ENCODE assay signal across 15 mouse cellular contexts in the genomic region with DNA sequence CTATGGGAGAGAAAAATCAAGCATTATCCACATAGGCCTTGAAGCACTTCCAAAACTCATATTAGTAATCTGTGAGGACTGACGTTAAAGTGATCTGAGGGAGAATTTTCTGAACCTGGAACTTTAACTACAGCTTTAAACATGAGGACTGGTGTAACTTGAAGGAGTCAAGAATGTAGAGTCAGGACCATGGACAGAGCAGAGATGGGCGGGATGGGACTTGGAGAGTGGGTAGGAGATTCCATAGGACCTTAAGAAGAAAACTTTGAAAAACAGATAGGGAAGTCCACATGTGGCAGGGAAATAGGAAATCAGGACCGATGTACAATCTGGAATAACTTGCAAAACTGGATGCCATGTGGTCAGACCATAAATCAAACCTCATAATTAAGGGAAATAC. TPM values are rescaled to one million over a fixed set of nuclear protein-coding genes. Genes with fewer than 3 reads are reported as not detected.
DNase-seq lines count a peak whose midpoint lies in the region; ATAC-seq lines count a peak whose summit lies in the region.
"Had no signal": no experiment of that assay in that cellular context is flagged by ENCODE, and none has a peak within 500 bp of the region (broad histone marks: within the 10 kb centered on the region; RNA-seq: fewer than 3 reads in every experiment).

No protein-coding gene starts in this region.

- H3K36me3 ChIP-seq in hindbrain, embryonic 10.5 days = no peaks in the 10 kb centered on the region
- H3K36me3 ChIP-seq in hindbrain, embryonic 14.5 days (replicated peaks; ENCODE audit: control insufficient read depth, insufficient read depth) = no peaks in the 10 kb centered on the region
- H3K36me3 ChIP-seq: forebrain, embryonic 12.5 days; heart, embryonic 10.5 days; liver, embryonic 15.5 days; stomach, embryonic 15.5 days had no signal

- H3K9me3 ChIP-seq in hindbrain, embryonic 10.5 days = no peaks in the 10 kb centered on the region
- no peaks in the 10 kb centered on the region for H3K9me3 ChIP-seq in hindbrain, embryonic 14.5 days (ENCODE audit: control insufficient read depth, low read length)
- H3K9me3 ChIP-seq: forebrain, embryonic 12.5 days; heart, embryonic 10.5 days; liver, embryonic 15.5 days; stomach, embryonic 15.5 days had no signal

- no peaks in the 10 kb centered on the region for H3K4me1 ChIP-seq in hindbrain, embryonic 10.5 days (replicated peaks)
- no peaks in the 10 kb centered on the region for H3K4me1 ChIP-seq in hindbrain, embryonic 14.5 days (replicated peaks; ENCODE audit: control insufficient read depth, insufficient read depth, low read length)
- H3K4me1 ChIP-seq: forebrain, embryonic 12.5 days; heart, embryonic 10.5 days; liver, embryonic 15.5 days; stomach, embryonic 15.5 days had no signal

- no peak overlapping the region for H3K4me2 ChIP-seq in hindbrain, embryonic 14.5 days (replicated peaks)
- H3K4me2 ChIP-seq: forebrain, embryonic 12.5 days; liver, embryonic 15.5 days; stomach, embryonic 15.5 days had no signal

- H3K4me3 ChIP-seq in hindbrain, embryonic 10.5 days = no peak overlapping the region
- no peak overlapping the region for H3K4me3 ChIP-seq in hindbrain, embryonic 14.5 days (replicated peaks; ENCODE audit: low read length)
- H3K4me3 ChIP-seq: forebrain, embryonic 12.5 days; heart, embryonic 10.5 days; liver, embryonic 15.5 days; stomach, embryonic 15.5 days had no signal

- ATAC-seq in hindbrain, embryonic 14.5 days (ENCODE audit: low FRiP score) = no peak
- ATAC-seq in erythroblast, adult 5-6 weeks (replicated peaks; ENCODE audit: low FRiP score, poor library complexity, severe bottlenecking) = no peak

- no peak overlapping the region for H3K9ac ChIP-seq in hindbrain, embryonic 14.5 days
- H3K9ac ChIP-seq: forebrain, embryonic 12.5 days; liver, embryonic 15.5 days; stomach, embryonic 15.5 days had no signal

- H3K27ac ChIP-seq in hindbrain, embryonic 10.5 days = no peak overlapping the region
- no peak overlapping the region for H3K27ac ChIP-seq in hindbrain, embryonic 14.5 days
- H3K27ac ChIP-seq: forebrain, embryonic 12.5 days; heart, embryonic 10.5 days; liver, embryonic 15.5 days; stomach, embryonic 15.5 days had no signal

- no peaks in the 10 kb centered on the region for H3K27me3 ChIP-seq in hindbrain, embryonic 10.5 days (ENCODE audit: insufficient read depth, poor library complexity, severe bottlenecking)
- H3K27me3 ChIP-seq in hindbrain, embryonic 14.5 days (ENCODE audit: control insufficient read depth, insufficient read depth, low read length) = no peaks in the 10 kb centered on the region
- H3K27me3 ChIP-seq: CH12.LX; forebrain, embryonic 12.5 days; liver, embryonic 15.5 days; stomach, embryonic 15.5 days had no signal

- 55% methylated on average over 3 of the region's 3 CpGs for WGBS in hindbrain, embryonic 10.5 days
- 71% methylated on average over 3 of the region's 3 CpGs for WGBS in hindbrain, embryonic 14.5 days

- peak; percentile 17 for DNase-seq in hindbrain, embryonic 10.5 days (ENCODE audit: low spot score)
- no peak for DNase-seq in hindbrain, embryonic 14.5 days (ENCODE audit: low spot score)
- peak; percentile 8 for DNase-seq in thymus, postnatal 14 days
- no peak for DNase-seq in thymus, adult 18-20 months
- peak; percentile 53 for DNase-seq in embryo, embryonic 9.5 days (ENCODE audit: extremely low spot score)
- DNase-seq in gastrocnemius, adult 8-10 months (ENCODE audit: low spot score in 2 of 2) = no peak
- no peak for DNase-seq in spleen, postnatal 10 days (ENCODE audit: low spot score in 2 of 2)
- DNase-seq: cerebellum, postnatal 14 days; right cerebral cortex, adult 18-20 months had no signal

RNA-seq across cellular contexts. Expression of a gene that starts 36.7 kb away (rescaled TPM):
- polyA plus RNA-seq in hindbrain, embryonic 10.5 days (2016; fragmentation: Nextera tagmentation; extraction: Ambion mirVana) = 21.7 and 28.3 TPM in 2 replicates
- 80.1 and 86.6 TPM in 2 replicates for polyA plus RNA-seq in hindbrain, embryonic 14.5 days (2014; fragmentation: Nextera tagmentation; extraction: Ambion mirVana)
- total RNA-seq in gastrocnemius, adult 8-10 months (2022) = 1 to 10 TPM; 4.6 to 7.0 (median 5.4) TPM
- total RNA-seq in erythroblast, adult 5-6 weeks (2015; ENCODE audit: low replicate concordance) = 6.1 and 7.3 TPM in 2 replicates
- total RNA-seq in erythroblast, adult 5-6 weeks (2017; ENCODE audit: low replicate concordance) = 2.4 and 4.1 TPM in 2 replicates

Comparison
In these comparisons a context has a peak if more than half of its experiments do, and no peak if none do; other contexts are left out.
1. DNase-seq: peak in hindbrain, embryonic 10.5 days (single experiment), thymus, postnatal 14 days (single experiment) and embryo, embryonic 9.5 days (single experiment); none in hindbrain, embryonic 14.5 days (single experiment), thymus, adult 18-20 months (0 of 2), gastrocnemius, adult 8-10 months (0 of 2) and spleen, postnatal 10 days (0 of 2).